In genomic region chr12:16006688-16007087, GRCm38 (mm10) we compare ENCODE assay signal across 13 mouse cellular contexts.
DNase-seq lines count a peak whose midpoint lies in the region; ATAC-seq and TF ChIP-seq lines count a peak whose summit lies in the region.
"Had no signal": no experiment of that assay in that cellular context is flagged by ENCODE, and none has a peak within 500 bp of the region (broad histone marks: within the 10 kb centered on the region; RNA-seq: fewer than 3 reads in every experiment).

No protein-coding gene starts in this region.

- DNase-seq in heart, adult 2 months: peak in 1 of 2 experiments; percentile 51
- peak; percentile 41 for DNase-seq in CH12.LX (ENCODE audit: extremely low read depth)
- DNase-seq in fibroblast of lung, adult 2 months (ENCODE audit: low read depth): peak; percentile 82
- DNase-seq in kidney, postnatal 4 days: no peak
- no peak for DNase-seq in midbrain, embryonic 14.5 days
- no peak for DNase-seq in kidney, postnatal 14 days
- DNase-seq: kidney, postnatal 36 days had no signal

- no peak for ATAC-seq in heart, embryonic 11.5 days (replicated peaks; ENCODE audit: insufficient number of reproducible peaks, low FRiP score, low TSS enrichment)
- no peak for ATAC-seq in midbrain, embryonic 14.5 days (ENCODE audit: low FRiP score, low TSS enrichment)

- no peak overlapping the region for H3K9ac ChIP-seq in heart, adult 2 months (ENCODE audit: low read depth, low read length)
- no peak overlapping the region for H3K9ac ChIP-seq in heart, embryonic 11.5 days (ENCODE audit: low read depth, low read length)
- H3K9ac ChIP-seq in CH12.LX (ENCODE audit: insufficient read depth, low read depth): no peak overlapping the region
- no peak overlapping the region for H3K9ac ChIP-seq in midbrain, embryonic 14.5 days (replicated peaks; ENCODE audit: low read length)
- H3K9ac ChIP-seq: forebrain, embryonic 12.5 days; hindbrain, embryonic 12.5 days; limb, embryonic 13.5 days had no signal

- no peaks in the 10 kb centered on the region for H3K79me2 ChIP-seq in heart, adult 2 months (replicated peaks; ENCODE audit: control insufficient read depth, insufficient read depth, low read length)
- no peaks in the 10 kb centered on the region for H3K79me2 ChIP-seq in CH12.LX (replicated peaks; ENCODE audit: control insufficient read depth, extremely low read depth, insufficient read depth, poor library complexity, severe bottlenecking)

- 0 out of 2 replicates have a peak, but pooled peaks have one; percentile 24 for TF ChIP-seq EP300 in heart, adult 2 months (IDR thresholded peaks at IDR 0.05; ENCODE audit: insufficient read depth, low read depth, low read length)
- peak; percentile 69 for TF ChIP-seq EP300 in CH12.LX (IDR thresholded peaks at IDR 0.05; ENCODE audit: low read length)

- intact Hi-C loops in heart, adult 2 months (cut with DNase I): loop anchor here (5.0 to 10.0 kb wide), 4 partner anchors 136 to 402 kb away; no protein-coding TSS in a partner anchor

- peaks cover 22% of the 10 kb centered on the region for H3K4me1 ChIP-seq in heart, adult 2 months (ENCODE audit: control insufficient read depth, insufficient read depth, low read length)
- peaks cover 14% of the 10 kb centered on the region for H3K4me1 ChIP-seq in heart, embryonic 11.5 days (ENCODE audit: control insufficient read depth, insufficient read depth, low read length)
- H3K4me1 ChIP-seq in CH12.LX (ENCODE audit: control insufficient read depth in 1 of 2, insufficient read depth in 2 of 2): peaks cover 12 to 40% of the 10 kb centered on the region in 2 experiments; a peak in 3 of 4 replicates
- H3K4me1 ChIP-seq in megakaryocyte, embryonic 14.5 days: peaks cover 47% of the 10 kb centered on the region
- no peaks in the 10 kb centered on the region; the same call in 1 of the 2 replicates for H3K4me1 ChIP-seq in midbrain, embryonic 14.5 days (ENCODE audit: control insufficient read depth, insufficient read depth, low read length)
- H3K4me1 ChIP-seq: hindbrain, embryonic 12.5 days had no signal

- no peak overlapping the region for H3K4me3 ChIP-seq in heart, adult 2 months
- H3K4me3 ChIP-seq in heart, embryonic 11.5 days (ENCODE audit: low read depth, low read length): no peak overlapping the region
- no peak overlapping the region for H3K4me3 ChIP-seq in CH12.LX (replicated peaks in 1 of 3; ENCODE audit: low read depth in 2 of 3, low read length in 2 of 3, poor library complexity in 1 of 3)
- H3K4me3 ChIP-seq in megakaryocyte, embryonic 14.5 days (replicated peaks): peak overlapping the region; percentile 35
- H3K4me3 ChIP-seq in midbrain, embryonic 14.5 days (replicated peaks; ENCODE audit: low read depth, low read length): no peak overlapping the region
- H3K4me3 ChIP-seq: forebrain, embryonic 12.5 days; hindbrain, embryonic 12.5 days; limb, embryonic 13.5 days had no signal

- H3K27me3 ChIP-seq in heart, adult 2 months (ENCODE audit: control insufficient read depth, insufficient read depth, low read length): no peaks in the 10 kb centered on the region
- H3K27me3 ChIP-seq in heart, embryonic 11.5 days (ENCODE audit: control insufficient read depth, insufficient read depth, low read length): no peaks in the 10 kb centered on the region
- no peaks in the 10 kb centered on the region for H3K27me3 ChIP-seq in CH12.LX (replicated peaks)
- peaks cover 33% of the 10 kb centered on the region for H3K27me3 ChIP-seq in megakaryocyte, embryonic 14.5 days (replicated peaks)
- H3K27me3 ChIP-seq in midbrain, embryonic 14.5 days (ENCODE audit: control insufficient read depth, insufficient read depth, low read length): no peaks in the 10 kb centered on the region
- H3K27me3 ChIP-seq: forebrain, embryonic 12.5 days; hindbrain, embryonic 12.5 days; limb, embryonic 13.5 days had no signal

- no peak for TF ChIP-seq RAD21 in CH12.LX (IDR thresholded peaks at IDR 0.05; ENCODE audit: low read depth, low read length)

- dilution Hi-C loops in CH12.LX (cut with MboI; ENCODE audit: extremely low pct_ligation_motif_present, extremely low pct_unique_long_range_greater_than_20kb, low sequenced_read_pairs): no loop called here

- in situ Hi-C loops in CH12.LX (cut with MboI; ENCODE audit: low pct_ligation_motif_present, low pct_unique_long_range_greater_than_20kb, low sequenced_read_pairs): loop anchor here (5.0 kb wide), 1 partner anchor 189 kb away; the partner anchor contains the start of gene Trib2

- no peak overlapping the region for H3K4me2 ChIP-seq in heart, embryonic 11.5 days
- H3K4me2 ChIP-seq in CH12.LX (ENCODE audit: insufficient read depth, low read depth, poor library complexity, severe bottlenecking): no peak overlapping the region
- H3K4me2 ChIP-seq in midbrain, embryonic 14.5 days (ENCODE audit: low read length): no peak overlapping the region
- H3K4me2 ChIP-seq: forebrain, embryonic 12.5 days; hindbrain, embryonic 12.5 days; limb, embryonic 13.5 days had no signal

- peak overlapping the region; percentile 73 for H3K27ac ChIP-seq in heart, adult 2 months
- no peak overlapping the region for H3K27ac ChIP-seq in heart, embryonic 11.5 days (ENCODE audit: low read depth, low read length)
- no peak overlapping the region for H3K27ac ChIP-seq in CH12.LX (ENCODE audit: insufficient read depth, low read depth)
- no peak overlapping the region for H3K27ac ChIP-seq in midbrain, embryonic 14.5 days (replicated peaks; ENCODE audit: low read depth, low read length)
- H3K27ac ChIP-seq: forebrain, embryonic 12.5 days; hindbrain, embryonic 12.5 days; limb, embryonic 13.5 days had no signal

- no peak for TF ChIP-seq CTCF in heart, adult 2 months (IDR thresholded peaks at IDR 0.05)
- TF ChIP-seq CTCF in CH12.LX (conservative IDR thresholded peaks at IDR 0.05 in 1 of 2, IDR thresholded peaks at IDR 0.05 in 1 of 2; ENCODE audit: low read depth in 2 of 2, low read length in 2 of 2): no peak

- H3K36me3 ChIP-seq in heart, adult 2 months (ENCODE audit: control insufficient read depth, insufficient read depth, low read length): peaks cover 28% of the 10 kb centered on the region
- H3K36me3 ChIP-seq in heart, embryonic 11.5 days (ENCODE audit: control insufficient read depth, insufficient read depth, low read length): no peaks in the 10 kb centered on the region
- no peaks in the 10 kb centered on the region for H3K36me3 ChIP-seq in CH12.LX (replicated peaks in 1 of 2; ENCODE audit: control insufficient read depth in 1 of 2, insufficient read depth in 1 of 2, low read length in 1 of 2)
- no peaks in the 10 kb centered on the region for H3K36me3 ChIP-seq in megakaryocyte, embryonic 14.5 days (replicated peaks; ENCODE audit: low read length)
- H3K36me3 ChIP-seq in midbrain, embryonic 14.5 days (ENCODE audit: control insufficient read depth, insufficient read depth, low read length): no peaks in the 10 kb centered on the region
- H3K36me3 ChIP-seq: forebrain, embryonic 12.5 days; G1E; hindbrain, embryonic 12.5 days; limb, embryonic 13.5 days had no signal

- no peak for TF ChIP-seq POLR2A in heart, adult 2 months (IDR thresholded peaks at IDR 0.05; ENCODE audit: insufficient read depth, low read depth, low read length)
- TF ChIP-seq POLR2A in CH12.LX (IDR thresholded peaks at IDR 0.05; ENCODE audit: low read depth, low read length): no peak

- 21% methylated on average over 5 of the region's 5 CpGs for WGBS in heart, adult 2 months
- WGBS in heart, embryonic 11.5 days (ENCODE audit: insufficient replicate concordance): 54% methylated on average over 5 of the region's 5 CpGs
- WGBS in midbrain, embryonic 14.5 days: 89% methylated on average over 5 of the region's 5 CpGs

- no peaks in the 10 kb centered on the region for H3K9me3 ChIP-seq in heart, embryonic 11.5 days (replicated peaks; ENCODE audit: control insufficient read depth, low read length)
- no peaks in the 10 kb centered on the region for H3K9me3 ChIP-seq in CH12.LX (replicated peaks; ENCODE audit: low read length)
- H3K9me3 ChIP-seq in megakaryocyte, embryonic 14.5 days: no peaks in the 10 kb centered on the region
- H3K9me3 ChIP-seq in midbrain, embryonic 14.5 days (ENCODE audit: control insufficient read depth, low read length): no peaks in the 10 kb centered on the region
- H3K9me3 ChIP-seq: forebrain, embryonic 12.5 days; hindbrain, embryonic 12.5 days; limb, embryonic 13.5 days had no signal

TF ChIP-seq in CH12.LX, 34 proteins besides CTCF, POLR2A, EP300 and RAD21:
- TF ChIP-seq SMC3 (IDR thresholded peaks at IDR 0.05; ENCODE audit: low read depth, low read length) (no peak), POLR2AphosphoS2 (IDR thresholded peaks at IDR 0.05; ENCODE audit: low read depth, low read length) (no peak), BHLHE40 (IDR thresholded peaks at IDR 0.05; ENCODE audit: low read depth, low read length) (peak; percentile 63), MAX (IDR thresholded peaks at IDR 0.05; ENCODE audit: low read length) (peak; percentile 35; the same call in 1 of the 2 replicates), CHD1 (IDR thresholded peaks at IDR 0.05; ENCODE audit: low read depth, low read length) (no peak), ELF1 (IDR thresholded peaks at IDR 0.05; ENCODE audit: low read depth, low read length) (no peak), MEF2A (IDR thresholded peaks at IDR 0.05; ENCODE audit: borderline replicate concordance, low read depth, low read length) (peak; percentile 75), JUN (IDR thresholded peaks at IDR 0.05; ENCODE audit: insufficient read depth, low read depth, low read length) (no peak), SIN3A (IDR thresholded peaks at IDR 0.05; ENCODE audit: low read length) (no peak), MAZ (IDR thresholded peaks at IDR 0.05; ENCODE audit: low read depth, low read length) (no peak), KAT2A (IDR thresholded peaks at IDR 0.05; ENCODE audit: insufficient replicate concordance, low read length) (no peak), MAFK (IDR thresholded peaks at IDR 0.05; ENCODE audit: insufficient replicate concordance, low read length) (0 out of 2 replicates have a peak, but pooled peaks have one; percentile 41), UBTF (IDR thresholded peaks at IDR 0.05; ENCODE audit: low read depth, low read length) (no peak), IRF4 (IDR thresholded peaks at IDR 0.05; ENCODE audit: low read depth, low read length) (no peak), ETS1 (conservative IDR thresholded peaks at IDR 0.05; ENCODE audit: low read depth, low read length) (peak; percentile 60; the same call in 1 of the 2 replicates), MXI1 (IDR thresholded peaks at IDR 0.05; ENCODE audit: low read depth, low read length) (no peak), PAX5 (IDR thresholded peaks at IDR 0.05; ENCODE audit: low read length) (no peak), RCOR1 (conservative IDR thresholded peaks at IDR 0.05; ENCODE audit: low read depth, low read length) (no peak), CHD2 (IDR thresholded peaks at IDR 0.05; ENCODE audit: low read length) (no peak), TCF12 (IDR thresholded peaks at IDR 0.05; ENCODE audit: low read depth, low read length) (no peak), NELFE (IDR thresholded peaks at IDR 0.05; ENCODE audit: low read depth, low read length) (no peak), USF1 (IDR thresholded peaks at IDR 0.05; ENCODE audit: low read depth, low read length) (no peak)

Comparison
In these comparisons a context has a peak if more than half of its experiments do, and no peak if none do; other contexts are left out.
1. DNase-seq: peak in CH12.LX (single experiment) and fibroblast of lung, adult 2 months (single experiment); none in kidney, postnatal 4 days (0 of 2), midbrain, embryonic 14.5 days (single experiment) and kidney, postnatal 14 days (single experiment).